Mouse (Mus musculus) heart, postnatal 0 days (tissue): ENCODE results near the gene Vmn1r46. TPM values are rescaled to one million over a fixed set of nuclear protein-coding genes. Genes with fewer than 3 reads are reported as not detected.
"Not testable (repeated sequence)": the region's sequence is repeated elsewhere in the genome, so short reads cannot be mapped to it uniquely, and the experiment has no call there.

Source experiments
- ATAC-seq: fragments of 200-750 bp; cut with Nextera tagmentation; 2 replicates; pipeline ENCODE4 v1.8.0; 2017; ENCODE audit warnings: low read depth, moderate number of reproducible peaks, moderate library complexity; ENCODE audit not compliant: insufficient read depth
- DNase-seq: peaks from one replicate; pipeline ENCODE4 v3.0.0-alpha.2; 2016; ENCODE audit warnings: low spot score
- H3K27ac ChIP-seq: fragments of 300-500 bp; sonication (generic); 2 replicates; pipeline ENCODE4 v1.5.1; 2014; ENCODE audit warnings: low read depth, mild to moderate bottlenecking
- H3K27me3 ChIP-seq: fragments of 300-500 bp; sonication (generic); 2 replicates; pipeline ENCODE4 v1.6.1; 2014; ENCODE audit warnings: low read length, mixed read lengths; ENCODE audit not compliant: control insufficient read depth, insufficient read depth
- H3K36me3 ChIP-seq: fragments of 300-500 bp; sonication (generic); replicated peaks from 2 replicates; pipeline ENCODE4 v1.6.1; 2014; ENCODE audit warnings: low read length, mixed read lengths; ENCODE audit not compliant: control insufficient read depth, insufficient read depth
- H3K4me1 ChIP-seq: fragments of 300-500 bp; sonication (generic); 2 replicates; pipeline ENCODE4 v1.6.1; 2014; ENCODE audit warnings: antibody characterized with exemption; ENCODE audit not compliant: control insufficient read depth, insufficient read depth
- H3K4me2 ChIP-seq: fragments of 300-500 bp; sonication (generic); 2 replicates; pipeline ENCODE4 v1.6.1; 2014; ENCODE audit warnings: low read depth, mild to moderate bottlenecking, low read length, moderate library complexity
- H3K4me3 ChIP-seq: fragments of 300-500 bp; sonication (generic); 2 replicates; pipeline ENCODE4 v1.5.1; 2014; ENCODE audit warnings: low read depth, low read length
- H3K9ac ChIP-seq: fragments of 300-500 bp; sonication (generic); replicated peaks from 2 replicates; pipeline ENCODE4 v1.6.1; 2014; ENCODE audit warnings: low read depth, low read length, mixed read lengths
- H3K9me3 ChIP-seq: fragments of 300-500 bp; sonication (generic); replicated peaks from 2 replicates; pipeline ENCODE4 v1.6.1; 2016; ENCODE audit warnings: low read length; ENCODE audit not compliant: control insufficient read depth
- CTCF ChIP-seq: IDR thresholded peaks from 2 replicates; pipeline ENCODE4 v1.5.1; 2016; ENCODE audit warnings: antibody characterized with exemption, control low read depth, low read depth
- EP300 ChIP-seq: IDR thresholded peaks from 2 replicates; pipeline ENCODE4 v1.6.1; 2016; ENCODE audit warnings: antibody characterized with exemption, low read depth
- WGBS: fragments of 180-500 bp; shearing (Covaris S2); extraction: QIAGEN DNeasy Blood & Tissue Kit; methylation state at CpG from one replicate; pipeline ENCODE4 v1.1.7; 2014; 5-methylcytosine and 5-hydroxymethylcytosine counted together
- polyA plus RNA-seq: library from polyadenylated mRNA; unstranded; fragments of >200 nt; fragmentation: Nextera tagmentation; extraction: Ambion mirVana; gene quantifications from 2 replicates; pipeline ENCODE4 v1.2.1, GENCODE M21; 2015
- total RNA-seq: library from RNA; depleted of rRNA; stranded (reverse); fragments of >200 nt; gene quantifications from 2 replicates; pipeline ENCODE4 v1.2.3, GENCODE M21; 2014; ENCODE audit warnings: low replicate concordance; rRNA removed

Gene Vmn1r46
- not detected in 2 replicates for total RNA-seq
- not detected in 2 replicates for polyA plus RNA-seq

GRCm38 (mm10) chr6:89969013-89969412 is at the start of gene Vmn1r46:
TSS of gene Vmn1r46 (plus strand) at chr6:89969313.
- 0 out of 2 replicates have a peak, but pooled peaks cover 3% of the 10 kb centered on the region for H3K9me3 ChIP-seq
- ATAC-seq = no peak
- DNase-seq = no peak
- H3K27me3 ChIP-seq = no peaks in the 10 kb centered on the region
- 36% methylated on average over 2 of the region's 2 CpGs for WGBS
- no peak within 1 kb of the TSS for H3K4me3 ChIP-seq
- no peak for TF ChIP-seq EP300
- no peak for TF ChIP-seq CTCF
- no peaks in the 10 kb centered on the region for H3K36me3 ChIP-seq
- no peak within 1 kb of the TSS for H3K4me2 ChIP-seq
- no peak within 1 kb of the TSS for H3K9ac ChIP-seq
- no peaks in the 10 kb centered on the region for H3K4me1 ChIP-seq
- H3K27ac ChIP-seq = no peak within 1 kb of the TSS

- 75% methylated on average over 2 of the region's 2 CpGs for WGBS
- not testable (repeated sequence) for ATAC-seq, H3K4me1 ChIP-seq, H3K4me3 ChIP-seq, H3K27me3 ChIP-seq, H3K27ac ChIP-seq, H3K4me2 ChIP-seq, H3K9ac ChIP-seq, H3K9me3 ChIP-seq, DNase-seq, H3K36me3 ChIP-seq
These were observed 28.6 kb upstream of the Vmn1r46 start, which contains the start of gene Vmn1r45 for GRCm38 (mm10) chr6:89940498-89940897. TSS of gene Vmn1r45 (minus strand) at chr6:89940598.

- Histone ChIP-seq H3K9ac (no peak overlapping the region), H3K4me2 (no peak overlapping the region), H3K4me3 (no peak overlapping the region), H3K27ac (no peak overlapping the region), H3K4me1 (no peaks in the 10 kb centered on the region), H3K27me3 (no peaks in the 10 kb centered on the region), H3K9me3 (no peaks in the 10 kb centered on the region), H3K36me3 (no peaks in the 10 kb centered on the region)
- WGBS = 61% methylated on average over 2 of the region's 2 CpGs
- no peak for ATAC-seq
- DNase-seq = no peak
- no peak for TF ChIP-seq CTCF
- no peak for TF ChIP-seq EP300
These were observed 28.2 kb upstream of the Vmn1r46 start for GRCm38 (mm10) chr6:89940926-89941325.

- Histone ChIP-seq H3K27me3 (no peaks in the 10 kb centered on the region), H3K4me1 (no peaks in the 10 kb centered on the region), H3K27ac (no peak overlapping the region), H3K4me3 (no peak overlapping the region), H3K9me3 (no peaks in the 10 kb centered on the region), H3K4me2 (no peak overlapping the region), H3K9ac (no peak overlapping the region), H3K36me3 (no peaks in the 10 kb centered on the region)
- 45% methylated on average over 2 of the region's 2 CpGs for WGBS
- DNase-seq (no peak), ATAC-seq (no peak)
- TF ChIP-seq EP300 (no peak), CTCF (no peak)
These were observed 15.6 kb upstream of the Vmn1r46 start for GRCm38 (mm10) chr6:89953556-89953955.

- H3K36me3 ChIP-seq = no peaks in the 10 kb centered on the region
- H3K4me1 ChIP-seq = no peaks in the 10 kb centered on the region
- H3K27ac ChIP-seq = no peak overlapping the region
- H3K4me2 ChIP-seq = no peak overlapping the region
- TF ChIP-seq CTCF = no peak
- H3K4me3 ChIP-seq = no peak overlapping the region
- H3K9ac ChIP-seq = no peak overlapping the region
- no peak for DNase-seq
- no peak for ATAC-seq
- 0 out of 2 replicates have a peak, but pooled peaks cover 3% of the 10 kb centered on the region for H3K9me3 ChIP-seq
- H3K27me3 ChIP-seq = no peaks in the 10 kb centered on the region
These were observed 2.8 kb upstream of the Vmn1r46 start for GRCm38 (mm10) chr6:89966341-89966740.

GRCm38 (mm10) chr6:89985989-89986388 is 16.9 kb downstream of the Vmn1r46 start:
- WGBS = 6% methylated on average over 1 of the region's 1 CpGs
- no peak for DNase-seq
- H3K9me3 ChIP-seq = no peaks in the 10 kb centered on the region

GRCm38 (mm10) chr6:90015847-90016246 is 46.7 kb downstream of the Vmn1r46 start, which contains the start of gene Vmn1r47:
TSS of gene Vmn1r47 (plus strand) at chr6:90016147.
- DNase-seq, H3K9ac ChIP-seq, H3K27me3 ChIP-seq, H3K4me2 ChIP-seq, H3K36me3 ChIP-seq, H3K9me3 ChIP-seq, H3K4me1 ChIP-seq, H3K4me3 ChIP-seq, H3K27ac ChIP-seq, ATAC-seq: not testable (repeated sequence)
- 88% methylated on average over 1 of the region's 1 CpGs for WGBS

More at GRCm38 (mm10) chr6:89985989-89986388, 16.9 kb downstream of the Vmn1r46 start:
- TF ChIP-seq EP300 (no peak), CTCF (no peak)
- no peak overlapping the region for H3K4me2 ChIP-seq
- no peak overlapping the region for H3K9ac ChIP-seq
- no peak for ATAC-seq
- H3K4me3 ChIP-seq = no peak overlapping the region
- H3K4me1 ChIP-seq = no peaks in the 10 kb centered on the region
- H3K27ac ChIP-seq = no peak overlapping the region
- H3K27me3 ChIP-seq = no peaks in the 10 kb centered on the region
- H3K36me3 ChIP-seq = no peaks in the 10 kb centered on the region
